Mouse (Mus musculus): ENCODE measurements around the gene Prr9. TPM values are rescaled to one million over a fixed set of nuclear protein-coding genes. Genes with fewer than 3 reads are reported as not detected.

Gene Prr9
- total RNA-seq (2021): not detected
- long read RNA-seq, experiment 1: 0 reads
- long read RNA-seq, experiment 2: 0 reads

GRCm38 (mm10) chr3:92123847-92124246, at the start of gene Prr9:
Gene Prr9 (minus strand): TSS chr3:92123947.
- DNase-seq: no peak

GRCm38 (mm10) chr3:92169847-92170246, 46.1 kb upstream of the Prr9 start:
- no peak for DNase-seq

- DNase-seq: peak; percentile 56 to 62
Observed at GRCm38 (mm10) chr3:92153322-92153721, 29.6 kb upstream of the Prr9 start.

- peak; percentile 41 to 45 for DNase-seq
Observed at GRCm38 (mm10) chr3:92150631-92151277, 27.0 kb upstream of the Prr9 start.

- no peak for DNase-seq
Observed at GRCm38 (mm10) chr3:92147913-92148312, 24.2 kb upstream of the Prr9 start.

- peak in 1 of 2 experiments; percentile 11 for DNase-seq
Observed at GRCm38 (mm10) chr3:92147420-92147819, 23.7 kb upstream of the Prr9 start.

GRCm38 (mm10) chr3:92142644-92143043, 18.9 kb upstream of the Prr9 start, which contains the start of gene Lelp1:
Gene Lelp1 (minus strand): TSS chr3:92142744.
- no peak for DNase-seq

GRCm38 (mm10) chr3:92120902-92121301, 2.8 kb downstream of the Prr9 start:
- peak; percentile 60 to 70 for DNase-seq

- DNase-seq: peak in 1 of 2 experiments; percentile 15
Observed at GRCm38 (mm10) chr3:92117930-92118329, 5.8 kb downstream of the Prr9 start.

GRCm38 (mm10) chr3:92111526-92111925, 12.2 kb downstream of the Prr9 start:
- DNase-seq: no peak

GRCm38 (mm10) chr3:92110790-92111189, 13.0 kb downstream of the Prr9 start:
- DNase-seq: no peak

GRCm38 (mm10) chr3:92106582-92106981, 17.2 kb downstream of the Prr9 start:
- peak; percentile 44 to 64 for DNase-seq

- no peak for DNase-seq
Observed at GRCm38 (mm10) chr3:92083042-92083441, 40.7 kb downstream of the Prr9 start, which contains the start of gene Lor. Gene Lor (minus strand): TSS chr3:92083142.

- peak; percentile 54 to 60 for DNase-seq
Observed at GRCm38 (mm10) chr3:92081285-92081931, 42.3 kb downstream of the Prr9 start.

- DNase-seq: peak; percentile 86 to 89
Observed at GRCm38 (mm10) chr3:92080462-92081284, 43.1 kb downstream of the Prr9 start.

Other genes with a start within 250 kb of the Prr9 start
- not detected for gene Pglyrp3, start 109.4 kb downstream of the Prr9 start, total RNA-seq (2021)
- gene Lor, start 40.8 kb downstream of the Prr9 start, total RNA-seq (2021): under 1 TPM; 0.26 TPM
- gene Lelp1, start 18.8 kb upstream of the Prr9 start, total RNA-seq (2021): not detected
- gene Sprr2a1, start 91.9 kb upstream of the Prr9 start, total RNA-seq (2021): not detected
- gene Sprr2a2, start 92.0 kb upstream of the Prr9 start, total RNA-seq (2021): not detected
- gene Sprr2a3, start 161.5 kb upstream of the Prr9 start, total RNA-seq (2021): not detected
- gene Sprr2b, start 192.7 kb upstream of the Prr9 start, total RNA-seq (2021): not detected
- gene Sprr2d, start 215.2 kb upstream of the Prr9 start, total RNA-seq (2021): not detected
- gene Sprr2e, start 228.2 kb upstream of the Prr9 start, total RNA-seq (2021): not detected
- not detected for gene Sprr2f, start 241.2 kb upstream of the Prr9 start, total RNA-seq (2021)

Data from adrenal gland, postnatal 36 days (tissue).